Mouse (Mus musculus): ENCODE results near the gene Acnat1.
A peak's percentile ranks its signal among the peaks of the same experiment; 100 is the strongest.
"Not testable (repeated sequence)": the region's sequence is repeated elsewhere in the genome, so short reads cannot be mapped to it uniquely, and the experiment has no call there.

Gene Acnat1

GRCm38 (mm10) chr4:49473435-49474100 lies at the start of gene Acnat1:
Gene Acnat1, minus strand, starts transcription at chr4:49473912.
- DNase-seq (ENCODE audit: low read depth, low spot score): no peak

- DNase-seq (ENCODE audit: low read depth, low spot score): no peak
Measured at GRCm38 (mm10) chr4:49522576-49522975, 48.9 kb upstream of the Acnat1 start.

- DNase-seq (ENCODE audit: low read depth, low spot score): no peak
Measured at GRCm38 (mm10) chr4:49521346-49521745, 47.6 kb upstream of the Acnat1 start.

- peak; percentile 98 for DNase-seq (ENCODE audit: low read depth, low spot score)
Measured at GRCm38 (mm10) chr4:49520572-49521340, 47.0 kb upstream of the Acnat1 start, which contains the start of the genes Mrpl50 and Zfp189. Gene Mrpl50, minus strand, starts transcription at chr4:49521093. Gene Zfp189, plus strand, starts transcription at chr4:49521176.

- peak; percentile 30 for DNase-seq (ENCODE audit: low read depth, low spot score)
Measured at GRCm38 (mm10) chr4:49519476-49519875, 45.8 kb upstream of the Acnat1 start.

- DNase-seq (ENCODE audit: low read depth, low spot score): no peak
Measured at GRCm38 (mm10) chr4:49514441-49514840, 40.7 kb upstream of the Acnat1 start.

GRCm38 (mm10) chr4:49512636-49513035 lies 38.9 kb upstream of the Acnat1 start:
- no peak for DNase-seq (ENCODE audit: low read depth, low spot score)

- DNase-seq (ENCODE audit: low read depth, low spot score): not testable (repeated sequence)
Measured at GRCm38 (mm10) chr4:49510236-49510835, 36.6 kb upstream of the Acnat1 start.

GRCm38 (mm10) chr4:49509183-49509582 lies 35.5 kb upstream of the Acnat1 start:
- DNase-seq (ENCODE audit: low read depth, low spot score): no peak

GRCm38 (mm10) chr4:49506386-49506785 lies 32.7 kb upstream of the Acnat1 start, which contains the start of gene Baat:
Gene Baat, minus strand, starts transcription at chr4:49506557.
- DNase-seq (ENCODE audit: low read depth, low spot score): no peak

GRCm38 (mm10) chr4:49503563-49503962 lies 29.9 kb upstream of the Acnat1 start:
- DNase-seq (ENCODE audit: low read depth, low spot score): no peak

GRCm38 (mm10) chr4:49485934-49486650 lies 12.4 kb upstream of the Acnat1 start:
- DNase-seq (ENCODE audit: low read depth, low spot score): not testable (repeated sequence)

GRCm38 (mm10) chr4:49485442-49485841 lies 11.7 kb upstream of the Acnat1 start:
- no peak for DNase-seq (ENCODE audit: low read depth, low spot score)

- DNase-seq (ENCODE audit: low read depth, low spot score): no peak
Measured at GRCm38 (mm10) chr4:49480896-49481295, 7.2 kb upstream of the Acnat1 start.

- no peak for DNase-seq (ENCODE audit: low read depth, low spot score)
Measured at GRCm38 (mm10) chr4:49480104-49480760, 6.5 kb upstream of the Acnat1 start.

- not testable (repeated sequence) for DNase-seq (ENCODE audit: low read depth, low spot score)
Measured at GRCm38 (mm10) chr4:49479035-49479434, 5.3 kb upstream of the Acnat1 start.

GRCm38 (mm10) chr4:49478118-49478877 lies 4.6 kb upstream of the Acnat1 start:
- DNase-seq (ENCODE audit: low read depth, low spot score): no peak

- DNase-seq (ENCODE audit: low read depth, low spot score): no peak
Measured at GRCm38 (mm10) chr4:49474583-49474982, 871 bp upstream of the Acnat1 start.

- no peak for DNase-seq (ENCODE audit: low read depth, low spot score)
Measured at GRCm38 (mm10) chr4:49469435-49470151, 4.1 kb downstream of the Acnat1 start.

GRCm38 (mm10) chr4:49467360-49467759 lies 6.4 kb downstream of the Acnat1 start:
- no peak for DNase-seq (ENCODE audit: low read depth, low spot score)
